Mouse (Mus musculus): ENCODE measurements at regions not wholly inside any gene's neighbourhood (a gene's known extent, or its start where the extent isn't known, plus 50 kb on each side); places are given as distances from the start of the nearest gene placed in this dataset.

DNA sequence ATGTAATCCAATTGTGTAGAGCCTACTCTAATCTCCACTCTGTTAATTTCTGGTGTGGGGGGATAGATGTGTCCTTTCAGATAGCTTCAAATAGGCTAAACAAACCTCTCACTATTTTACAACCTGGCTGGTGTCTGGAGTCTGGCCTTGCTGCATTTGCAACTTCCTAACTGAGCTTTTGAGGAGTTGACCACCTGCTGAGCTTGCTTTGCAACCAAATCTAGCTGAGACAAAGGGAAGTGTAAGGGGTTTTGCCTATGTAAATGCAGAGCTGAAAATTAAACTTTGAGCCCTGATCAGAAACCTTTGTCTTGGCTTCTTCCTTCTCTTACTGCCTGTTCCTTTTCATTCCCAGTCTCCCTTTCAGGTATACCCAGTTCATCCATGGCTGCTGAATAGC lies 404.3 kb downstream of the Cetn3 start:
- Histone ChIP-seq H3K4me3 (replicated peaks; ENCODE audit: low read length) (no peak overlapping the region), H3K4me1 (ENCODE audit: control insufficient read depth, insufficient read depth, low read length) (no peaks in the 10 kb centered on the region), H3K27ac (replicated peaks; ENCODE audit: low read depth, low read length) (no peak overlapping the region), H3K9ac (ENCODE audit: low read depth, low read length, severe bottlenecking) (no peak overlapping the region), H3K27me3 (ENCODE audit: control insufficient read depth, insufficient read depth, low read length) (no peaks in the 10 kb centered on the region), H3K4me2 (replicated peaks; ENCODE audit: low read depth, low read length, severe bottlenecking) (no peak overlapping the region), H3K36me3 (ENCODE audit: control insufficient read depth, insufficient read depth, low read length) (no peaks in the 10 kb centered on the region), H3K9me3 (ENCODE audit: control insufficient read depth, low read length) (no peaks in the 10 kb centered on the region; the same call in 1 of the 2 replicates)
- no peak for DNase-seq (ENCODE audit: low spot score)
- no peak for TF ChIP-seq POLR2A (IDR thresholded peaks at IDR 0.05; ENCODE audit: borderline replicate concordance, extremely low read depth, insufficient read depth, insufficient read length)
- ATAC-seq (ENCODE audit: low FRiP score, low read depth) = no peak

GRCm38 (mm10) chr13:82200739-82201138 lies 417.9 kb downstream of the Cetn3 start:
- H3K9me3 ChIP-seq (ENCODE audit: control insufficient read depth, low read length) = no peaks in the 10 kb centered on the region
- H3K4me2 ChIP-seq (replicated peaks; ENCODE audit: low read depth, low read length, severe bottlenecking) = no peak overlapping the region
- H3K36me3 ChIP-seq (ENCODE audit: control insufficient read depth, insufficient read depth, low read length) = no peaks in the 10 kb centered on the region
- H3K27me3 ChIP-seq (ENCODE audit: control insufficient read depth, insufficient read depth, low read length) = no peaks in the 10 kb centered on the region
- H3K27ac ChIP-seq (replicated peaks; ENCODE audit: low read depth, low read length) = no peak overlapping the region
- ATAC-seq (ENCODE audit: low FRiP score, low read depth) (no peak), DNase-seq (ENCODE audit: low spot score) (no peak)
- 83% methylated on average over 1 of the region's 1 CpGs for WGBS
- H3K4me1 ChIP-seq (ENCODE audit: control insufficient read depth, insufficient read depth, low read length) = no peaks in the 10 kb centered on the region
- H3K9ac ChIP-seq (ENCODE audit: low read depth, low read length, severe bottlenecking) = no peak overlapping the region
- TF ChIP-seq POLR2A (IDR thresholded peaks at IDR 0.05; ENCODE audit: borderline replicate concordance, extremely low read depth, insufficient read depth, insufficient read length) = no peak
- no peak overlapping the region for H3K4me3 ChIP-seq (replicated peaks; ENCODE audit: low read length)

GRCm38 (mm10) chr13:82225430-82225829 lies 442.6 kb downstream of the Cetn3 start:
- H3K27me3 ChIP-seq (ENCODE audit: control insufficient read depth, insufficient read depth, low read length) = no peaks in the 10 kb centered on the region
- no peaks in the 10 kb centered on the region for H3K4me1 ChIP-seq (ENCODE audit: control insufficient read depth, insufficient read depth, low read length)
- no peak overlapping the region for H3K9ac ChIP-seq (ENCODE audit: low read depth, low read length, severe bottlenecking)
- H3K36me3 ChIP-seq (ENCODE audit: control insufficient read depth, insufficient read depth, low read length) = no peaks in the 10 kb centered on the region
- TF ChIP-seq POLR2A (IDR thresholded peaks at IDR 0.05; ENCODE audit: borderline replicate concordance, extremely low read depth, insufficient read depth, insufficient read length) = no peak
- H3K4me3 ChIP-seq (replicated peaks; ENCODE audit: low read length) = no peak overlapping the region
- ATAC-seq (ENCODE audit: low FRiP score, low read depth) (no peak), DNase-seq (ENCODE audit: low spot score) (no peak)
- no peak overlapping the region for H3K27ac ChIP-seq (replicated peaks; ENCODE audit: low read depth, low read length)
- no peaks in the 10 kb centered on the region for H3K9me3 ChIP-seq (ENCODE audit: control insufficient read depth, low read length)
- H3K4me2 ChIP-seq (replicated peaks; ENCODE audit: low read depth, low read length, severe bottlenecking) = no peak overlapping the region

DNA sequence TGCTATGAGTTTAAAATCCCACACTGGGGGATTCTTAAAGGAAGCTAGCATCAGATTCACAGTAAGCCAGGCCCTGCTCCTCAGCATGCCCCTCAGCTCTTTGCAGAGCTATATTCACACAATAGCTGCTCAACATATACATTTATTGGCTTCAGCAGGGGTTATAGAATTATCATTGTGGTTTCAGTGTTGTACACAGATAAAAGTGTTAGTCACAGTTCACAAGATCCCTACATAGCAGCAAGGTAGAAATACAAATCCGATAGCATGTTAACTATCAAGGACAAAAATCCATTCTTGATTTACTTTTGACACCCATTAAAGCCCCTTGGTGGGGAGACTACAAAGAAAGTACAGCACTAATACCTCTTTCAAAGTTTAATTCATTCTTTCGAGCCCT lies 451.0 kb downstream of the Cetn3 start:
- Histone ChIP-seq H3K27me3 (ENCODE audit: control insufficient read depth, insufficient read depth, low read length) (no peaks in the 10 kb centered on the region), H3K9ac (ENCODE audit: low read depth, low read length, severe bottlenecking) (no peak overlapping the region), H3K27ac (replicated peaks; ENCODE audit: low read depth, low read length) (no peak overlapping the region), H3K4me2 (replicated peaks; ENCODE audit: low read depth, low read length, severe bottlenecking) (no peak overlapping the region), H3K36me3 (ENCODE audit: control insufficient read depth, insufficient read depth, low read length) (no peaks in the 10 kb centered on the region), H3K9me3 (ENCODE audit: control insufficient read depth, low read length) (no peaks in the 10 kb centered on the region), H3K4me1 (ENCODE audit: control insufficient read depth, insufficient read depth, low read length) (no peaks in the 10 kb centered on the region), H3K4me3 (replicated peaks; ENCODE audit: low read length) (no peak overlapping the region)
- 83% methylated on average over 2 of the region's 2 CpGs for WGBS
- TF ChIP-seq POLR2A (IDR thresholded peaks at IDR 0.05; ENCODE audit: borderline replicate concordance, extremely low read depth, insufficient read depth, insufficient read length) = no peak
- no peak for DNase-seq (ENCODE audit: low spot score)
- no peak for ATAC-seq (ENCODE audit: low FRiP score, low read depth)

- no peak for TF ChIP-seq POLR2A (IDR thresholded peaks at IDR 0.05; ENCODE audit: borderline replicate concordance, extremely low read depth, insufficient read depth, insufficient read length)
- H3K27ac ChIP-seq (replicated peaks; ENCODE audit: low read depth, low read length) = no peak overlapping the region
- DNase-seq (ENCODE audit: low spot score) (no peak), ATAC-seq (ENCODE audit: low FRiP score, low read depth) (no peak)
- H3K27me3 ChIP-seq (ENCODE audit: control insufficient read depth, insufficient read depth, low read length) = no peaks in the 10 kb centered on the region
- no peaks in the 10 kb centered on the region for H3K4me1 ChIP-seq (ENCODE audit: control insufficient read depth, insufficient read depth, low read length)
- no peaks in the 10 kb centered on the region for H3K9me3 ChIP-seq (ENCODE audit: control insufficient read depth, low read length)
- H3K36me3 ChIP-seq (ENCODE audit: control insufficient read depth, insufficient read depth, low read length) = no peaks in the 10 kb centered on the region
- H3K9ac ChIP-seq (ENCODE audit: low read depth, low read length, severe bottlenecking) = no peak overlapping the region
- WGBS = 89% methylated on average over 1 of the region's 1 CpGs
- no peak overlapping the region for H3K4me2 ChIP-seq (replicated peaks; ENCODE audit: low read depth, low read length, severe bottlenecking)
- no peak overlapping the region for H3K4me3 ChIP-seq (replicated peaks; ENCODE audit: low read length)
Measured at GRCm38 (mm10) chr13:82246231-82246630, 463.4 kb downstream of the Cetn3 start.

GRCm38 (mm10) chr13:82250361-82250760 lies 467.5 kb downstream of the Cetn3 start:
- Histone ChIP-seq H3K36me3 (ENCODE audit: control insufficient read depth, insufficient read depth, low read length) (no peaks in the 10 kb centered on the region), H3K27ac (replicated peaks; ENCODE audit: low read depth, low read length) (no peak overlapping the region), H3K4me1 (ENCODE audit: control insufficient read depth, insufficient read depth, low read length) (no peaks in the 10 kb centered on the region), H3K9ac (ENCODE audit: low read depth, low read length, severe bottlenecking) (no peak overlapping the region), H3K4me3 (replicated peaks; ENCODE audit: low read length) (no peak overlapping the region), H3K27me3 (ENCODE audit: control insufficient read depth, insufficient read depth, low read length) (no peaks in the 10 kb centered on the region), H3K9me3 (ENCODE audit: control insufficient read depth, low read length) (no peaks in the 10 kb centered on the region), H3K4me2 (replicated peaks; ENCODE audit: low read depth, low read length, severe bottlenecking) (no peak overlapping the region)
- no peak for TF ChIP-seq POLR2A (IDR thresholded peaks at IDR 0.05; ENCODE audit: borderline replicate concordance, extremely low read depth, insufficient read depth, insufficient read length)
- 89% methylated on average over 6 of the region's 6 CpGs for WGBS
- ATAC-seq (ENCODE audit: low FRiP score, low read depth) (no peak), DNase-seq (ENCODE audit: low spot score) (no peak)

Data from limb, embryonic 14.5 days (tissue).